Mouse (Mus musculus): ENCODE measurements around the gene Slc6a17.

Slc6a17 gene

GRCm38 (mm10) chr3:107520931-107521330, 3.1 kb upstream of the Slc6a17 start:
- no peak for DNase-seq

GRCm38 (mm10) chr3:107516776-107517630, 815 bp downstream of the Slc6a17 start:
- peak; percentile 70 for DNase-seq

DNA sequence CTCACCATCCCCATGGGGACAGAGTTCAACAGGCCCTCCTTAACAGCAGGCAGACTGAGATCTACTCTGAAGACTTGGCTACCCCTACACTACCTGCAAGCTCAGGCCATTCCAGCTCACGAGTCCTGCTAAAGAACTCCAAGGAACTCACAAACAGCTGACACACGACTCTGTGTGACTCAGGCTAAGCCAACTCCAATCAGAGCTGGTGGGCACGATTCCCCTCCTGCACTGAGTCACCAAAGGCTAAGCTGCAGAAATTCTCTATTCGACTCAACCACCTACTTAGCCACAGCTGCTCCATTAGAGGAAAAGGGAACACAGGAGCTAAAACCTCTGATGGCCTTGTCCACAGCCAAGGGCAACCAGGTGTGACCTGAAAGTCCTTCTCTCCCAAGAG, 1.8 kb downstream of the Slc6a17 start:
- DNase-seq: no peak

DNA sequence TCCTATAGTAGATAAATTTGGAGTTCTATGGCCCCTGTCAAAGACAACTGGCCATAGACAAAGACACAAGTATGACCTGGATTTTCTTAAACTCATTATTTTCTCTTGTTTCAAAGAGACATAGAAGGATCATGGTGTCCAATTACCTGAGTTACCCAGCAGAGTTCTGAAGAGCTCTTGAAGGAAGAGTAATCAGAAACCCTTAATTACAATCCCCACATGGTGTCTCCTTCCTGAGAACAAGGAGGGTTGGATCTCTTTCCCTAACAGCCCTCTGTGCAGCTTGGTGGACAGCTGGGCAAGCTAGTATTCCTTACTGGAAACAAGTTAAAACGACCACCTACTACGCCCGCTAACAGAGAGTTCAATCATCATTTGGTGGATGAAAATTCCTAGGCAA, 6.4 kb downstream of the Slc6a17 start:
- DNase-seq: no peak

- DNase-seq: peak; percentile 63
Measured at GRCm38 (mm10) chr3:107508696-107509095, 9.1 kb downstream of the Slc6a17 start.

- DNase-seq: no peak
Measured at GRCm38 (mm10) chr3:107507966-107508365, 9.9 kb downstream of the Slc6a17 start.

DNA sequence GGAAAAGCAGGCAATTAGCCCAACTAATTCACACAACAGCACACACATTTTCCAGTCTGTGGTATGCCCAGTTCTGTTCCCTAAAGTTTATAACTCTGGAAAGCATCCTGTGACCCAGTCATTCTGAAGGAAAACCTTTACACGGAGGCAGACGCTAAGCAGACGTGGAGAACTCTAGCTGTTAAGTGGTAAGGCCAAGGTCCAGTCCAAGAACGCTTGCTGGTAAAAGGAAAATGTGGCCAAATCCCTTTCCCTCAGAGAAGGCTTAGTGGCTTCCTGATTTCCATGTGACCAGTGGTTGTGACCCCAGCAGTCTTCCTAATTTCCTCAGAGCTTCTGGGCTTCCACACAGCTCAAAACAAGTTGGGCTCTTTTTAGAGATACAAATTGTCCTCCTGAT, 11.3 kb downstream of the Slc6a17 start:
- no peak for DNase-seq

GRCm38 (mm10) chr3:107505464-107506367, 12.1 kb downstream of the Slc6a17 start:
- DNase-seq: peak; percentile 57

GRCm38 (mm10) chr3:107504542-107504941, 13.3 kb downstream of the Slc6a17 start:
- peak; percentile 34 for DNase-seq

GRCm38 (mm10) chr3:107503716-107504115, 14.1 kb downstream of the Slc6a17 start:
- peak; percentile 48 for DNase-seq

DNA sequence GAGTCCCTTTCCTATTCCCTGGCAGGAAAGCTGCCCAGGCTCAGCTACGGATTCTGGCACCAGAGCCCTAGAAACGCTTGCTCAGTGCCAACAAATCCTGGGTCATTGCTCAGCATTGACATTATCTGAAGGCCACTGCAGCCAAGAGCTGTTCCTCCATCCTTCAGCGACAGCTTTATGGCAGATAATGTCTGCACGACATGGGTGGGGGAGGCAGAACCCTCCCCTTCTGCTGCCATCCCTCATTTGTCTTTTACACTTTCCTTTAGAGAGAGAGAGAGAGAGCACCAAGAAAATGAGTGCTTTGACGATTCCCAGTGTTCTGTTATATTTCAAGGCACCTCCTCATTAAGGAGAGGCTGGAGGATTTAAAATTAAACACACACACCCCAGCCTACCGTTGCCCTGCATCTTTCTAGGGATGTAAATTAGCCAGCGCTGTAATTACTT, 16.1 kb downstream of the Slc6a17 start:
- peak; percentile 93 for DNase-seq

GRCm38 (mm10) chr3:107500301-107500700, 17.5 kb downstream of the Slc6a17 start:
- DNase-seq: peak; percentile 90

DNA sequence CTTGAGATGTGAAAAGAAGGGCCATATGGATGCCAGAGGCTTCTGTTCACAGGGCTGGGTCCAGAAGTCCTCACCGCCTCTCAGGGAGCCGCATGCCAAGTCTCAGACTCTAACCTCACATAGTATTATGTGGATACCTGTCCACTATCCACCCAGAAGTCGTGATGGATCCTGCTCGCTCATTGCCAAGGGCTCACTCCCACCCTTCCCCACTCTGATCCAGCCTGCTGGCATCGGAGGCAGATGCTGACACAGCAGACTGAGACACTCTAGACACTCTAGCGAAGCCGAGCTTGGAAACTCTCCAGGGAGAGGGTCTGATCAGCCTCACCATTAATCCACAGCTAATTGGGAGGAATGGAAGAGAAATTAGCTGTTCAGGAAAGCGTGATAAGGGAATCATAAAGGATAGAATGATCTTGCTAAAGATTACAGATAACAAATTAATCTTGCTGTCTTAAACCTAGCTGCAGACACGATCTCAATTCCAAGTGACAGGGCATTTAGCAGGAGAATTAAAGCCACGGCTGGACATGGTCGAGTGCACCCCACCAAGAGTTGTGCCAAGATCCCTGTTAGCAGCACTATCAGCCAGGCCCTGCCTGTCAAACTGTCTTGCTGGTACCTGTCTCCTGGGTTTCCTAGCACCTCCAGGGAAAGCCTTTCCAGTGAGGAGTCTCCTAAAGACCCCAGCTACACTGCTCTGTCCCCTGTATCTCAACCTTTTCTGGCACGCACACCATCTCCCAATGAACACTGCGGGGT, 21.6 kb downstream of the Slc6a17 start:
- DNase-seq: no peak

GRCm38 (mm10) chr3:107495524-107495923, 22.3 kb downstream of the Slc6a17 start:
- DNase-seq: no peak

- peak; percentile 79 for DNase-seq
Measured at GRCm38 (mm10) chr3:107491459-107491858, 26.4 kb downstream of the Slc6a17 start.

- no peak for DNase-seq
Measured at GRCm38 (mm10) chr3:107488637-107489036, 29.2 kb downstream of the Slc6a17 start.

GRCm38 (mm10) chr3:107483290-107483689, 34.5 kb downstream of the Slc6a17 start:
- peak; percentile 91 for DNase-seq

DNA sequence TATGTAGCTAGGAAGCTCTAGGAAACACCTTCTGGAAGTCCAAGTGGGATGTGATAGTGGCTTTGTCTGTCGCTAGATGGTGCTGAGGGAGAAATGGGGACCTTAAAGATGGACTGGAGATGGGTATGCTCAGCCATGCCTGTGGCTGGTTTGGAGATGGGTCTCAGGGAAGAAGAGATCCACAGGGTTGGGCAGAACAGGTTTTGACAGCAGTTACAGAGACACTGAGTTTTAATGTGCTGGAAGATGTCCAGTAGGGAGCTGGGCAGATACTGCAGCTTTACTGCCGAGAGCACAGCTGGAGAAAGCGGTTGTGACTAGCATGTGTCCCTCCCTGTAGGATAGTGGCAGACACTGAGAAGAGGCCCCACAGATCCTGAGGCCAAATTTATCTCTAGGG, 37.2 kb downstream of the Slc6a17 start:
- DNase-seq: no peak

DNA sequence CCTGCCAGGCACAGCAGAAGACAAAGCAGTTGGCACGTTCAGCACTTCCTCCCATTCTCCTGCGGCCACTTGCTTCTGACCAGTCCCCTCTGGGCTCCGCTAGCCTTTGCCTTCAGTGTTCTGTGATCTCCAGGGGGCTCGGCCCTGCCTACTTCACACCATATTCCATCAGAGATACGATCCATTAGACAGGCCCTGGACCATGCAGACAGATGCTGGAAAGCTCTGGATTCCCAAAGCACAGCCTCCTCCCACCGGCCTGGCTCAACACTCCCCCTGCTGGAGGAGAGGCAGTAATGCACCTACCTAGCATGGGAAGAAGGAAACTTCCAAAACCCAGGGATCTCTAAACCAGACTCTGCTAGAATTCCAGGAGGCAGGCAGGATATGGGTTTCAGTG, 45.6 kb downstream of the Slc6a17 start:
- DNase-seq: peak; percentile 62

DNA sequence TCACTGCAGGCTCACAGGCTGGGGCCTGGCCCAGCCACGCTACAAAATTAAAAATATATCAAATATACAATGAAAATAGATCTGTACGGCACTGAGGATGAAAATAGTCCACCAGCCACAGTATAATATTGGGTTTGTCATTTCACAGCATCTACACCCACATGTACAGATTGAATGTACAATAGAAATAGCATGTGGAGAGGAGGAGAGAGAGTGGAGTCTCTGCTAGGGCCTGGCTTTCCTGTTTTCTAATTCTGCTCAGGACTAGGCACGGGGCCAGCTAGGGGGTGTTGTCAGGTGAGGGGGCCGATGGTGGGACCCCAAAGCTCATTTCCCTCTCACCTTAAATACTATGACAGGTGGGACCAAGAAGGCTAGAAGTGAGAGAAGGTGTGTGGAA, 48.8 kb downstream of the Slc6a17 start:
- no peak for DNase-seq

GRCm38 (mm10) chr3:107468106-107468505, 49.7 kb downstream of the Slc6a17 start:
- DNase-seq: no peak

- DNase-seq: peak; percentile 79
Measured at GRCm38 (mm10) chr3:107466577-107466976, 51.2 kb downstream of the Slc6a17 start.

GRCm38 (mm10) chr3:107462160-107462559, 55.7 kb downstream of the Slc6a17 start:
- peak; percentile 86 for DNase-seq
